9 mouse cellular contexts compared by ENCODE assay signal in the genomic region with DNA sequence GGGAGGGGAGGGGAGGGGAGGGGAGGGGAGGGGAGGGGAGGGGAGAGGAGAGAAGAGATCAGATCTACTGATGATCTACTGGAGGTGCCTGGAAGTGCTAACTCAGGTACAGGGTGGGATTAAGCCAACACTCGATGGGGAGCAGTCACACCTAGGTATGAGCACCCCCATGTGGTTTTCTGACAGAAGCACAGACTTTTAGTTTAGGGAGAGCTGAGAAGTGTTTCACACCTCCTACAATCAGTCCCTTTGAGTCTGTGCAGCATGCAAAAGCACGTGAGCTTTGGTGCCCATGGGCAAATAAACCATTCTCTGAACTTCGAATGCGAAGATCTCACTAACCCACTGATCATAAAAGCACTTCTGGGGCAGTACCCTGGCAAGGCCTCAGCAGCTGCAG. TPM values are rescaled to one million over a fixed set of nuclear protein-coding genes. Genes with fewer than 3 reads are reported as not detected.
DNase-seq lines count a peak whose midpoint lies in the region; ATAC-seq and TF ChIP-seq lines count a peak whose summit lies in the region.
"Had no signal": no experiment of that assay in that cellular context is flagged by ENCODE, and none has a peak within 500 bp of the region (broad histone marks: within the 10 kb centered on the region; RNA-seq: fewer than 3 reads in every experiment).

No protein-coding gene starts in this region.

- H3K9me3 ChIP-seq in heart, postnatal 0 days (replicated peaks; ENCODE audit: control insufficient read depth, low read length), result no peaks in the 10 kb centered on the region
- H3K9me3 ChIP-seq in heart, embryonic 10.5 days, result no peaks in the 10 kb centered on the region
- H3K9me3 ChIP-seq: midbrain, embryonic 10.5 days had no signal

- TF ChIP-seq POLR2A in spleen, adult 2 months (IDR thresholded peaks at IDR 0.05; ENCODE audit: low read depth, low read length), result no peak
- no peak for TF ChIP-seq POLR2A in brain, embryonic 14.5 days (IDR thresholded peaks at IDR 0.05; ENCODE audit: borderline replicate concordance, extremely low read depth, insufficient read depth, insufficient read length, poor library complexity, severe bottlenecking)

- no peaks in the 10 kb centered on the region for H3K27me3 ChIP-seq in heart, postnatal 0 days (ENCODE audit: control insufficient read depth, insufficient read depth, low read length)
- no peaks in the 10 kb centered on the region for H3K27me3 ChIP-seq in heart, embryonic 10.5 days (ENCODE audit: insufficient read depth, poor library complexity, severe bottlenecking)
- H3K27me3 ChIP-seq in spleen, adult 2 months (ENCODE audit: control insufficient read depth, insufficient read depth, low read length), result no peaks in the 10 kb centered on the region

- H3K27ac ChIP-seq in heart, postnatal 0 days (ENCODE audit: low read depth), result peak overlapping the region; percentile 13; the same call in 1 of the 2 replicates
- no peak overlapping the region for H3K27ac ChIP-seq in heart, embryonic 10.5 days
- no peak overlapping the region for H3K27ac ChIP-seq in spleen, adult 2 months (ENCODE audit: insufficient read depth, low read length)
- H3K27ac ChIP-seq: midbrain, embryonic 10.5 days had no signal

- no peak for TF ChIP-seq EP300 in heart, postnatal 0 days (IDR thresholded peaks at IDR 0.05; ENCODE audit: low read depth)

- TF ChIP-seq CTCF in heart, postnatal 0 days (IDR thresholded peaks at IDR 0.05; ENCODE audit: low read depth), result peak; percentile 33; the same call in 1 of the 2 replicates
- peak; percentile 12; the same call in 1 of the 2 replicates for TF ChIP-seq CTCF in spleen, adult 2 months (IDR thresholded peaks at IDR 0.05; ENCODE audit: extremely low read depth, insufficient read depth, insufficient read length, insufficient replicate concordance)
- TF ChIP-seq CTCF in brain, embryonic 14.5 days (IDR thresholded peaks at IDR 0.05; ENCODE audit: borderline replicate concordance, extremely low read depth, insufficient read depth, insufficient read length), result peak; percentile 23; the same call in 1 of the 2 replicates

- no peak overlapping the region for H3K4me3 ChIP-seq in heart, postnatal 0 days (ENCODE audit: low read depth, low read length)
- H3K4me3 ChIP-seq in heart, embryonic 10.5 days, result no peak overlapping the region
- no peak overlapping the region for H3K4me3 ChIP-seq in spleen, adult 2 months (ENCODE audit: extremely low read depth, insufficient read depth, insufficient read length)

- no peak overlapping the region for H3K4me2 ChIP-seq in heart, postnatal 0 days (ENCODE audit: low read depth, low read length)

- no peak overlapping the region for H3K9ac ChIP-seq in heart, postnatal 0 days (replicated peaks; ENCODE audit: low read depth, low read length)

- H3K36me3 ChIP-seq in heart, postnatal 0 days (replicated peaks; ENCODE audit: control insufficient read depth, insufficient read depth, low read length), result peaks cover 26% of the 10 kb centered on the region
- H3K36me3 ChIP-seq in heart, embryonic 10.5 days, result peaks cover 32% of the 10 kb centered on the region
- no peaks in the 10 kb centered on the region for H3K36me3 ChIP-seq in spleen, adult 2 months (ENCODE audit: control insufficient read depth, insufficient read depth, low read length)

- WGBS in heart, postnatal 0 days, result 54% methylated on average over 4 of the region's 4 CpGs
- WGBS in heart, embryonic 10.5 days, result 62% methylated on average over 4 of the region's 4 CpGs
- WGBS in spleen, adult 2 months, result 54% methylated on average over 4 of the region's 4 CpGs

- ATAC-seq in heart, postnatal 0 days (ENCODE audit: insufficient read depth, low read depth), result no peak

- no peak for DNase-seq in heart, postnatal 0 days (ENCODE audit: low spot score)
- no peak for DNase-seq in heart, embryonic 10.5 days (ENCODE audit: low spot score)
- DNase-seq in spleen, adult 2 months (ENCODE audit: low read depth in 1 of 2, low spot score in 2 of 2), result peak in 1 of 2 experiments; percentile 21
- DNase-seq in spleen, adult 12 weeks (ENCODE audit: low spot score), result no peak
- DNase-seq in brain, embryonic 14.5 days (ENCODE audit: low read depth), result peak; percentile 15
- DNase-seq in thymus, postnatal 25 days, result peak; percentile 44
- no peak for DNase-seq in left cerebral cortex, adult 8-10 months (ENCODE audit: low spot score in 2 of 2)
- no peak for DNase-seq in layer of hippocampus, adult 8-10 months (ENCODE audit: low spot score in 2 of 2)

- peaks cover 28% of the 10 kb centered on the region for H3K4me1 ChIP-seq in heart, postnatal 0 days (ENCODE audit: control insufficient read depth, insufficient read depth)
- H3K4me1 ChIP-seq in heart, embryonic 10.5 days, result peaks cover 40% of the 10 kb centered on the region
- no peaks in the 10 kb centered on the region for H3K4me1 ChIP-seq in spleen, adult 2 months (ENCODE audit: control insufficient read depth, insufficient read depth, insufficient read length)

RNA-seq across cellular contexts. Expression of a gene that starts 3.1 kb away (rescaled TPM):
- total RNA-seq in heart, postnatal 0 days (2014; rRNA removed; ENCODE audit: low replicate concordance), result 46.8 and 54.3 TPM in 2 replicates
- polyA plus RNA-seq in heart, postnatal 0 days (2015; fragmentation: Nextera tagmentation; extraction: Ambion mirVana), result 18.4 and 22.0 TPM in 2 replicates
- polyA plus RNA-seq in heart, embryonic 10.5 days (2016; fragmentation: Nextera tagmentation; extraction: Ambion mirVana), result 18.7 and 19.0 TPM in 2 replicates
- polyA plus RNA-seq in spleen, adult 2 months (2012; rRNA removed), result 7.8 and 12.1 TPM in 2 replicates
- polyA plus RNA-seq in brain, embryonic 14.5 days (2012; rRNA removed), result 44.6 and 50.5 TPM in 2 replicates
- 10 to 100 TPM; 14.1 to 15.7 (median 15.2) TPM for total RNA-seq in left cerebral cortex, adult 8-10 months (2022)
- 10 to 100 TPM; 12.3 to 15.1 (median 13.0) TPM for total RNA-seq in layer of hippocampus, adult 8-10 months (2022)

RNA-seq across cellular contexts. Expression of a gene that starts 33.5 kb away (rescaled TPM):
- 5.8 TPM in 2 replicates for total RNA-seq in heart, postnatal 0 days (2014; rRNA removed; ENCODE audit: low replicate concordance)
- 3.0 and 3.8 TPM in 2 replicates for polyA plus RNA-seq in heart, postnatal 0 days (2015; fragmentation: Nextera tagmentation; extraction: Ambion mirVana)
- 5.3 and 6.7 TPM in 2 replicates for polyA plus RNA-seq in heart, embryonic 10.5 days (2016; fragmentation: Nextera tagmentation; extraction: Ambion mirVana)
- polyA plus RNA-seq in spleen, adult 2 months (2012; rRNA removed), result 7.2 and 10.0 TPM in 2 replicates
- polyA plus RNA-seq in brain, embryonic 14.5 days (2012; rRNA removed), result 7.6 and 7.8 TPM in 2 replicates
- total RNA-seq in left cerebral cortex, adult 8-10 months (2022), result 1 to 10 TPM; 6.6 to 8.8 (median 8.1) TPM
- 1 to 10 TPM; 7.3 to 9.2 (median 8.1) TPM for total RNA-seq in layer of hippocampus, adult 8-10 months (2022)

RNA-seq across cellular contexts. Expression of a gene that starts 44.6 kb away (rescaled TPM):
- total RNA-seq in heart, postnatal 0 days (2014; rRNA removed; ENCODE audit: low replicate concordance), result 2.4 and 3.2 TPM in 2 replicates
- polyA plus RNA-seq in heart, postnatal 0 days (2015; fragmentation: Nextera tagmentation; extraction: Ambion mirVana), result 2.8 TPM in 2 replicates
- polyA plus RNA-seq in heart, embryonic 10.5 days (2016; fragmentation: Nextera tagmentation; extraction: Ambion mirVana), result 4.6 and 4.8 TPM in 2 replicates
- 3.2 and 3.7 TPM in 2 replicates for polyA plus RNA-seq in spleen, adult 2 months (2012; rRNA removed)
- 4.5 and 4.9 TPM in 2 replicates for polyA plus RNA-seq in brain, embryonic 14.5 days (2012; rRNA removed)
- total RNA-seq in left cerebral cortex, adult 8-10 months (2022), result 1 to 10 TPM; 3.1 to 5.3 (median 4.2) TPM
- total RNA-seq in layer of hippocampus, adult 8-10 months (2022), result 1 to 10 TPM; 4.0 to 4.6 (median 4.3) TPM

RNA-seq across cellular contexts. Expression of a gene that starts 46.3 kb away (rescaled TPM):
- 1.7 and 4.0 TPM in 2 replicates for total RNA-seq in heart, postnatal 0 days (2014; rRNA removed; ENCODE audit: low replicate concordance)
- 0.96 and 1.1 TPM in 2 replicates for polyA plus RNA-seq in heart, postnatal 0 days (2015; fragmentation: Nextera tagmentation; extraction: Ambion mirVana)
- polyA plus RNA-seq in heart, embryonic 10.5 days (2016; fragmentation: Nextera tagmentation; extraction: Ambion mirVana), result 0.72 and 0.92 TPM in 2 replicates
- polyA plus RNA-seq in spleen, adult 2 months (2012; rRNA removed), result 92.1 and 105 TPM in 2 replicates
- 0.47 and 0.49 TPM in 2 replicates for polyA plus RNA-seq in brain, embryonic 14.5 days (2012; rRNA removed)
- under 1 TPM; 0.44 to 0.91 (median 0.83) TPM for total RNA-seq in left cerebral cortex, adult 8-10 months (2022)
- under 1 TPM; 0.36 to 0.73 (median 0.53) TPM for total RNA-seq in layer of hippocampus, adult 8-10 months (2022)

RNA-seq across cellular contexts. Expression of a gene that starts 51.1 kb away (rescaled TPM):
- total RNA-seq in heart, postnatal 0 days (2014; rRNA removed; ENCODE audit: low replicate concordance), result 12.1 and 24.7 TPM in 2 replicates
- 3.3 and 3.7 TPM in 2 replicates for polyA plus RNA-seq in heart, postnatal 0 days (2015; fragmentation: Nextera tagmentation; extraction: Ambion mirVana)
- polyA plus RNA-seq in heart, embryonic 10.5 days (2016; fragmentation: Nextera tagmentation; extraction: Ambion mirVana), result 3.8 and 5.5 TPM in 2 replicates
- polyA plus RNA-seq in spleen, adult 2 months (2012; rRNA removed), result 4.3 and 6.4 TPM in 2 replicates
- polyA plus RNA-seq in brain, embryonic 14.5 days (2012; rRNA removed), result 8.9 and 11.0 TPM in 2 replicates
- 10 to 100 TPM in 1 of 4 experiments, 1 to 10 TPM in 3; 6.5 to 10.3 (median 8.0) TPM for total RNA-seq in left cerebral cortex, adult 8-10 months (2022)
- total RNA-seq in layer of hippocampus, adult 8-10 months (2022), result 1 to 10 TPM; 6.7 to 8.0 (median 7.2) TPM

Comparison
In these comparisons a context has a peak if more than half of its experiments do, and no peak if none do; other contexts are left out.
1. DNase-seq: peak in brain, embryonic 14.5 days (single experiment) and thymus, postnatal 25 days (single experiment); none in heart, postnatal 0 days (single experiment), heart, embryonic 10.5 days (single experiment), spleen, adult 12 weeks (single experiment), left cerebral cortex, adult 8-10 months (0 of 2) and layer of hippocampus, adult 8-10 months (0 of 2).
2. Peak in every context shown above with its lines, with median percentiles within 50 percentile points of each other: CTCF ChIP-seq.